Mouse (Mus musculus) embryo, embryonic 10.5 days (tissue): ENCODE results near the gene Prkcd.

Source experiments
- DNase-seq: peaks from one replicate; pipeline ENCODE4 v3.0.0-alpha.2; 2015; ENCODE audit warnings: low spot score

Gene Prkcd

GRCm38 (mm10) chr14:30634418-30634817 lies 8.4 kb upstream of the Prkcd start:
- DNase-seq: no peak

GRCm38 (mm10) chr14:30633708-30634107 lies 7.7 kb upstream of the Prkcd start:
- DNase-seq: no peak

GRCm38 (mm10) chr14:30631834-30632233 lies 5.8 kb upstream of the Prkcd start:
- no peak for DNase-seq

- DNase-seq: no peak
These were observed 5.0 kb upstream of the Prkcd start for GRCm38 (mm10) chr14:30630811-30631576.

GRCm38 (mm10) chr14:30629839-30630238 lies 3.8 kb upstream of the Prkcd start:
- no peak for DNase-seq

GRCm38 (mm10) chr14:30628235-30628634 lies 2.2 kb upstream of the Prkcd start:
- DNase-seq: no peak

- DNase-seq: no peak
These were observed 1.0 kb upstream of the Prkcd start for GRCm38 (mm10) chr14:30626756-30627742.

- peak; percentile 55 for DNase-seq
These were observed 741 bp downstream of the Prkcd start for GRCm38 (mm10) chr14:30625131-30625807.

- DNase-seq: no peak
These were observed 1.7 kb downstream of the Prkcd start for GRCm38 (mm10) chr14:30624277-30624721.

GRCm38 (mm10) chr14:30622556-30622955 lies 3.5 kb downstream of the Prkcd start:
- no peak for DNase-seq

- no peak for DNase-seq
These were observed 3.9 kb downstream of the Prkcd start for GRCm38 (mm10) chr14:30622130-30622529.

- DNase-seq: no peak
These were observed 5.9 kb downstream of the Prkcd start for GRCm38 (mm10) chr14:30619982-30620578.

- DNase-seq: no peak
These were observed 7.2 kb downstream of the Prkcd start for GRCm38 (mm10) chr14:30618746-30619275.

GRCm38 (mm10) chr14:30616751-30617150 lies 9.3 kb downstream of the Prkcd start:
- no peak for DNase-seq

- no peak for DNase-seq
These were observed 12.9 kb downstream of the Prkcd start for GRCm38 (mm10) chr14:30612962-30613715.

GRCm38 (mm10) chr14:30612523-30612922 lies 13.5 kb downstream of the Prkcd start:
- DNase-seq: peak; percentile 78

GRCm38 (mm10) chr14:30610940-30611339 lies 15.1 kb downstream of the Prkcd start:
- no peak for DNase-seq

GRCm38 (mm10) chr14:30610304-30610703 lies 15.7 kb downstream of the Prkcd start:
- DNase-seq: no peak

GRCm38 (mm10) chr14:30609499-30609898 lies 16.5 kb downstream of the Prkcd start:
- no peak for DNase-seq

- DNase-seq: no peak
These were observed 17.8 kb downstream of the Prkcd start for GRCm38 (mm10) chr14:30608176-30608575.

GRCm38 (mm10) chr14:30607696-30608095 lies 18.3 kb downstream of the Prkcd start:
- DNase-seq: no peak
